Mouse (Mus musculus) testis, postnatal 14 days (tissue): ENCODE data around the gene Nsrp1.
"Not testable (repeated sequence)": the region's sequence is repeated elsewhere in the genome, so short reads cannot be mapped to it uniquely, and the experiment has no call there.

ENCODE experiments used
- DNase-seq: peaks from one replicate; pipeline ENCODE4 v3.0.0; 2021; ENCODE audit warnings: low spot score

Nsrp1 gene

GRCm38 (mm10) chr11:77078273-77079134 lies at the start of gene Nsrp1:
Gene Nsrp1, minus strand, starts transcription at chr11:77078435.
- DNase-seq, result peak; percentile 94

GRCm38 (mm10) chr11:77111141-77111540 lies 32.9 kb upstream of the Nsrp1 start:
- DNase-seq, result no peak

- no peak for DNase-seq
Measured at GRCm38 (mm10) chr11:77108442-77108841, 30.2 kb upstream of the Nsrp1 start.

- not testable (repeated sequence) for DNase-seq
Measured at GRCm38 (mm10) chr11:77107872-77108271, 29.6 kb upstream of the Nsrp1 start.

- DNase-seq, result no peak
Measured at GRCm38 (mm10) chr11:77106961-77107360, 28.7 kb upstream of the Nsrp1 start.

- DNase-seq, result peak; percentile 68
Measured at GRCm38 (mm10) chr11:77100137-77100937, 22.1 kb upstream of the Nsrp1 start.

GRCm38 (mm10) chr11:77098332-77098972 lies 20.2 kb upstream of the Nsrp1 start:
- no peak for DNase-seq

GRCm38 (mm10) chr11:77096991-77097390 lies 18.8 kb upstream of the Nsrp1 start:
- DNase-seq, result no peak

- DNase-seq, result no peak
Measured at GRCm38 (mm10) chr11:77096581-77096980, 18.3 kb upstream of the Nsrp1 start.

GRCm38 (mm10) chr11:77095206-77095605 lies 17.0 kb upstream of the Nsrp1 start:
- no peak for DNase-seq

- DNase-seq, result no peak
Measured at GRCm38 (mm10) chr11:77094136-77094535, 15.9 kb upstream of the Nsrp1 start.

GRCm38 (mm10) chr11:77093208-77093607 lies 15.0 kb upstream of the Nsrp1 start:
- DNase-seq, result no peak

- no peak for DNase-seq
Measured at GRCm38 (mm10) chr11:77089162-77089561, 10.9 kb upstream of the Nsrp1 start.

GRCm38 (mm10) chr11:77087004-77087403 lies 8.8 kb upstream of the Nsrp1 start:
- no peak for DNase-seq

GRCm38 (mm10) chr11:77084001-77084682 lies 5.9 kb upstream of the Nsrp1 start:
- DNase-seq, result no peak

- no peak for DNase-seq
Measured at GRCm38 (mm10) chr11:77079361-77079760, 1.1 kb upstream of the Nsrp1 start.

GRCm38 (mm10) chr11:77077792-77078191 lies 443 bp downstream of the Nsrp1 start:
- DNase-seq, result peak; percentile 50

GRCm38 (mm10) chr11:77077331-77077730 lies 904 bp downstream of the Nsrp1 start:
- not testable (repeated sequence) for DNase-seq

GRCm38 (mm10) chr11:77070721-77071120 lies 7.5 kb downstream of the Nsrp1 start:
- no peak for DNase-seq

GRCm38 (mm10) chr11:77068825-77069224 lies 9.4 kb downstream of the Nsrp1 start:
- no peak for DNase-seq

- DNase-seq, result no peak
Measured at GRCm38 (mm10) chr11:77063406-77063805, 14.8 kb downstream of the Nsrp1 start.

GRCm38 (mm10) chr11:77061951-77062350 lies 16.3 kb downstream of the Nsrp1 start:
- DNase-seq, result no peak
